Mouse (Mus musculus) forebrain, embryonic 13.5 days (tissue): ENCODE measurements around the gene Scyl3. TPM values are rescaled to one million over a fixed set of nuclear protein-coding genes. Genes with fewer than 3 reads are reported as not detected.

Experiments
- ATAC-seq: fragments of 200-750 bp; cut with Nextera tagmentation; 2 replicates; pipeline ENCODE4 v1.8.0; 2017
- H3K27ac ChIP-seq: fragments of 300-500 bp; sonication (generic); 2 replicates; pipeline ENCODE4 v1.5.1; 2015; ENCODE audit warnings: inconsistent platforms, mild to moderate bottlenecking, moderate library complexity
- H3K27me3 ChIP-seq: fragments of 300-500 bp; sonication (generic); 2 replicates; pipeline ENCODE4 v1.6.1; 2015; ENCODE audit warnings: mild to moderate bottlenecking, inconsistent platforms
- H3K36me3 ChIP-seq: fragments of 300-500 bp; sonication (generic); 2 replicates; pipeline ENCODE4 v1.6.1; 2015; ENCODE audit warnings: mild to moderate bottlenecking, inconsistent platforms; ENCODE audit not compliant: poor library complexity, severe bottlenecking
- H3K4me1 ChIP-seq: fragments of 300-500 bp; sonication (generic); 2 replicates; pipeline ENCODE4 v1.6.1; 2015; ENCODE audit warnings: inconsistent platforms
- H3K4me2 ChIP-seq: fragments of 300-500 bp; sonication (generic); 2 replicates; pipeline ENCODE4 v1.6.1; 2015; ENCODE audit warnings: inconsistent platforms, mild to moderate bottlenecking, moderate library complexity
- H3K4me3 ChIP-seq: fragments of 300-500 bp; sonication (generic); 2 replicates; pipeline ENCODE4 v1.5.1; 2015; ENCODE audit warnings: mild to moderate bottlenecking, inconsistent platforms
- H3K9ac ChIP-seq: fragments of 300-500 bp; sonication (generic); 2 replicates; pipeline ENCODE4 v1.6.1; 2015; ENCODE audit warnings: mild to moderate bottlenecking, inconsistent platforms
- H3K9me3 ChIP-seq: fragments of 300-500 bp; sonication (generic); replicated peaks from 2 replicates; pipeline ENCODE4 v1.6.1; 2016; ENCODE audit warnings: inconsistent platforms
- WGBS: fragments of 180-500 bp; shearing (Covaris S2); methylation state at CpG from one replicate; pipeline ENCODE4 v1.1.7; 2015; 5-methylcytosine and 5-hydroxymethylcytosine counted together
- polyA plus RNA-seq: library from polyadenylated mRNA; unstranded; fragments of >200 nt; fragmentation: Nextera tagmentation; extraction: Ambion mirVana; gene quantifications from 2 replicates; pipeline ENCODE4 v1.2.1, GENCODE M21; 2015

The Scyl3 gene
- polyA plus RNA-seq, result 14.8 and 16.7 TPM in 2 replicates

DNA sequence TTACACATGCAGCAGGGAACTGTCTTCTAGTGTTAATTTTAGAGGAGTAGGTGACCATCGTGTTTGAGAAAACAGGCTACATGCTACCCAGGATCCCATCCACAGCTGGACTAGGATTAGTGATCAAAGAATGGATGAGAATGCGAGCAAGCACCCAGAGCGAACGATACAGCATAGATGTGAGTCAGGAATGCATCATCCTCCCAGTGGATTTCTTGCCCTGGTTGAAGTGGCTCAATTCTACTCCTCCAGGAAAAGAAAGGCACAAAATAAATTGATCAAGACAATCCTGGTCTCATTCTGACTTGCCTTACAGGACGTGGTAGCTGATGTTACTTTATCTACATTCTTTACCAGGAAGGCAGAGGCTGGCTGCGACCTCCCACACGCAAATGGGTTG is at the start of gene Scyl3:
TSS of gene Scyl3 (plus strand) at position 255 of the 400 bp plus-strand sequence.
- no peaks in the 10 kb centered on the region for H3K9me3 ChIP-seq
- ATAC-seq, result no peak
- H3K9ac ChIP-seq, result peak within 1 kb of the TSS; percentile 93
- peak within 1 kb of the TSS; percentile 82 for H3K4me2 ChIP-seq
- peak within 1 kb of the TSS; percentile 86 for H3K27ac ChIP-seq
- H3K27me3 ChIP-seq, result no peaks in the 10 kb centered on the region
- WGBS, result 66% methylated on average over 7 of the region's 7 CpGs
- peaks cover 8% of the 10 kb centered on the region for H3K36me3 ChIP-seq
- peak within 1 kb of the TSS; percentile 92 for H3K4me3 ChIP-seq
- peaks cover 15% of the 10 kb centered on the region for H3K4me1 ChIP-seq

DNA sequence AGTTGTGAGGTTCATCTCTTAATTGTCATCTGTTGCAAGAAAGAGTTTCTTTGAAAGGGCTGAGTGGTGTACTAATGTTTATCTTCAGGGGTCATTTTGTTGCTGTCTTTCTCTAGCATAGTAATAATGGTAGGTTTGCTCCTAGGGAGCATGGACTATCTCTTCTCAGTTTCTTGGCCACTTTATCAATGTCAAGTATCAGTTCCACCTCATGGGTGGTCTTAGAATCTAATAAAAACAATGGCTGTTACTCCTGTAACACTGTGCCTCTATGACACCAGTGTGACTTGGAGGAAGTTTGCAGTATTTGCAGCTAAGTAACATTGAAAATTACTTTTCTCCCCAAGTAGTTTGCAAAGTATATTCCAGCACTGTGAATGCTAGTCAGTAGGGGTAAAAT is 39.3 kb upstream of the Scyl3 start:
- ATAC-seq, result no peak
- Histone ChIP-seq H3K36me3 (0 out of 2 replicates have a peak, but pooled peaks cover 11% of the 10 kb centered on the region), H3K4me3 (no peak overlapping the region), H3K9me3 (no peaks in the 10 kb centered on the region), H3K4me1 (no peaks in the 10 kb centered on the region), H3K9ac (no peak overlapping the region), H3K27me3 (no peaks in the 10 kb centered on the region), H3K27ac (no peak overlapping the region), H3K4me2 (no peak overlapping the region)

DNA sequence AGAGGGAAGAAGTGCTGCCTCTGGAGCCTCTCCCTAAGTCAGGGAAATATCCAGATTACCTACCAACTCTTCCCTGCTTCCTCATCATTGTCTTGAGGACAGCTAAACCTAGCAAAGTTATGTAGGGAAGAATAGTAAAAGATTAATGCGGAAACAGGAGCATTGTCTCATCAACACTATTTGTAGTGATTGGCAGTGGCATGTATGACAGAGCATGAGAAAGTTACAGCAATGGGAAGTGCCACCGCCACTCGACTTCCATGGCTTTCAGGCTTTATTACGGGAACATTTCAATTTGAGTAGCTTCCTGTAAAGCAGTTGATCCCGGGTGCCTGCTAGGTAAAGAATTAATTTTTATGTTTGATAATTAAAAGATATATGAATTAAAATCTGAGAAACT is 35.6 kb upstream of the Scyl3 start:
- Histone ChIP-seq H3K4me3 (no peak overlapping the region), H3K27ac (no peak overlapping the region), H3K9ac (no peak overlapping the region), H3K27me3 (no peaks in the 10 kb centered on the region), H3K36me3 (0 out of 2 replicates have a peak, but pooled peaks cover 7% of the 10 kb centered on the region), H3K4me1 (no peaks in the 10 kb centered on the region), H3K9me3 (no peaks in the 10 kb centered on the region), H3K4me2 (no peak overlapping the region)
- ATAC-seq, result no peak
- WGBS, result 89% methylated on average over 5 of the region's 5 CpGs

DNA sequence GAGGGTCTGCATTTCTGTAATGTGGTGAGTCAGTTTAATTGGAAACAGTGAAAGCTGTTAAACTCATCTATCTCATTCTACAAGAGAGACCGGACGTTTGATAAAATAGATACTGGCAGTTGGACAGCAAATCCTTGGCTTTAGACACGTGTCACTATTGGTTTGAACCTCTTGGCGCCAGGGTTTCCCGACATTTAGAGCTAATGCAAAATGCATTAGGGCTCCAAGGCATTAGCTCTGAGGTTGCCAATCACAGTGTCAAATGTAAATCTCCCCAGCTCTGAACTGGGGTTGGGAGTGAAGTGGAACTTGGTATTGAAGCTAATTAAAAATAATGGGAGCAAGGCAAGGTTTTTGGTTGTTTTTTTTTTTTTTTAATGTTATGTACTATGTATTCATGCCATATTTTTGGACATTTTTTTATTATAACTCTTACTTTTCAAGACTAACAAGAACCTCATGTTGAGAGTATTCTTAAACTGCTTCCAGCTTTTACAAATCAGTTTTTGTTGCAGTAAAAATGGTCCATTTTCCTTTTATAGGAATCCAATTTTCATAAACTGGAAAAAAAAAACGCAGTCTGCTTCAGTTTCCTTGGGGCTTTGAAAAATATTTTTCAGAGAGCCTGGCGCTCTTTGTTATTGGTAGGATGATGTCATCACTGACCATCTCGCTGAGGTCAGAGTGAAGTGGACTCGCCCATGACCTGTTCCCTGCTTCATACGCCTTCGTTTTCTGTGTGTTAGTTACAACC is 34.9 kb upstream of the Scyl3 start:
- Histone ChIP-seq H3K36me3 (0 out of 2 replicates have a peak, but pooled peaks cover 7% of the 10 kb centered on the region), H3K4me3 (no peak overlapping the region), H3K27me3 (no peaks in the 10 kb centered on the region), H3K4me1 (no peaks in the 10 kb centered on the region), H3K4me2 (no peak overlapping the region), H3K27ac (no peak overlapping the region), H3K9me3 (no peaks in the 10 kb centered on the region), H3K9ac (no peak overlapping the region)
- no peak for ATAC-seq
- 82% methylated on average over 11 of the region's 11 CpGs for WGBS

DNA sequence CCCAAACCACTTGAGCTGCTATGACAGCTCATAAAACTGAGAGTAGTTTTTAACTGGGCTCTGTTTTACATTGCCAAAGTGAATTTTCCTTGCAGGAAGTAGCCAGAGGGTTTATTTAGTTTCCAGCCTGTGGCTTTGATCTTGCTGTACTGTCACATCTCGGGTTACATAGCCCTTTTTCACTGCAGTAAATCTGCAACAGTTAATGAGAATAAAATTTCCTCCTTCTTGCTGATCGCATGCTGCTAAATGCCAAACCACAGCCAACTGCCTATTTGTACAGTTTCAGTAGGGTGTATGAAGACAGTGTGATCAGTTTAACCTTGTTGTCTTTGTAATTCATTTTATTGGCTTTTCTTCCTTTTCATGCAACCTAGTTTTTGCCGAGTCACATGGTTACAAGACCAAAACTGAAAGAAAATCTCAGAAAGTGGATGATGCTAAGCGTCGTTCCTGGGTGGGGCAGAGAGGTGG is 30.6 kb upstream of the Scyl3 start:
- Histone ChIP-seq H3K9ac (no peak overlapping the region), H3K4me3 (no peak overlapping the region), H3K27ac (no peak overlapping the region), H3K27me3 (no peaks in the 10 kb centered on the region), H3K36me3 (peaks cover 4% of the 10 kb centered on the region; the same call in 1 of the 2 replicates), H3K4me2 (no peak overlapping the region), H3K4me1 (no peaks in the 10 kb centered on the region), H3K9me3 (no peaks in the 10 kb centered on the region)
- ATAC-seq, result no peak
- WGBS, result 61% methylated on average over 5 of the region's 5 CpGs

DNA sequence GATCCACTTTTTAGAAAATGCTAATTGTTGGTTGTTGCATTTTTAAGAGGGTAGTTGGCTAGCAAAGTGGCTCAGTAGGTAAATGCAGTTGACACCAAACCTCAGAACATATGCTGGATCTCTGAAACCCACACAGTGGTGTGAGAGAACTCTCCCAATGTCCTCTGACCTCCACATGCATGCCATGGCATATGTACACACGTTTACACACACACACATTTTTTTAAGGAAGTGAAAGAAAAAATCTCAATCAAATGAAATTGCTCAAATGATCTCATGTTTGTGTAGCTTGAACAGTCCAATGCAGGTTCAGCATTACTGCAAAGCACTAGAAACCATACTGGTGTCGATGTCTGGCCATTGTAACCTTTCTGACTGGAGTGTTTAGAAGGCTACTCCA is 29.3 kb upstream of the Scyl3 start:
- Histone ChIP-seq H3K9me3 (no peaks in the 10 kb centered on the region), H3K27ac (no peak overlapping the region), H3K4me1 (no peaks in the 10 kb centered on the region), H3K9ac (no peak overlapping the region), H3K36me3 (peaks cover 4% of the 10 kb centered on the region; the same call in 1 of the 2 replicates), H3K4me3 (no peak overlapping the region), H3K27me3 (no peaks in the 10 kb centered on the region), H3K4me2 (no peak overlapping the region)
- 93% methylated on average over 2 of the region's 2 CpGs for WGBS
- no peak for ATAC-seq

DNA sequence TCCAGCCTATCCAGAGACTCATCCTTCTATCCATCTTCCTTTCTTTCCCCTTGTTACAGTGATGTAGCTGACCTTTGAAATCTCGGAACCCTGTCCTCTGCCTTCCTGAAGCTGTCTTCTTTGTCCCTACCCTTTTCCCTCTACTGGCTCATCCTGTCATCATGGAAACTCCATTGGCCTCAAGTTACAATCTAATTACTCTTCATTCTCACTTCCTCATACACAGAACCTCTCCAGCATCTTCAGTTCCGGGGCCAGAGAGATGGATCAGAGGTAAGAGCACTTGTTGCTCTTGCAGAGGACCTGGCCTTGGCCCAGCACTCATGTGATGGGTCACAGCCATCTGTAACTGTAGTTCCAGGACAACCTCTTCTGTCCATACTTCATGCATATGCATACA is 28.7 kb upstream of the Scyl3 start:
- Histone ChIP-seq H3K4me3 (no peak overlapping the region), H3K9ac (no peak overlapping the region), H3K4me1 (no peaks in the 10 kb centered on the region), H3K27ac (no peak overlapping the region), H3K4me2 (no peak overlapping the region), H3K27me3 (no peaks in the 10 kb centered on the region), H3K36me3 (peaks cover 4% of the 10 kb centered on the region; the same call in 1 of the 2 replicates), H3K9me3 (no peaks in the 10 kb centered on the region)
- ATAC-seq, result no peak
- WGBS, result 96% methylated on average over 2 of the region's 2 CpGs

DNA sequence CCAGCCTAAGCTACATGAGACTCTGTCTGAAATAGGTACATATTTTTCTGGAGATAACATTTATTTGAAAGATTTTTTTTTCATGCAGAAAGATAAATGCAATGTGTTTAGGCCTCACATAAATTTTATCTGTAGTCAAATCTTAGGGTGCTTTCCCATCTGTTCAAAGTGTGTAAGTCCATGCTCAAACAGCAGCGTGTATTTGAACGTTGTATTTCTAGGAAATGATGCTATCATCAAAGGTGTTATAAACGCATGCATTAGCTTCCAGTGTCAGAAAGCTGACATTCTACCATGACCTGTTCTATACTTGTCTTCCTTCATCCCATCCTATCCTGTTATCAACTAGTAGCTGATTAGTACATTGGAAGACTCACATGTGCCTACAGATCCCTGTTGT is 25.5 kb upstream of the Scyl3 start:
- H3K27ac ChIP-seq, result no peak overlapping the region
- no peaks in the 10 kb centered on the region for H3K9me3 ChIP-seq
- no peak for ATAC-seq
- H3K4me2 ChIP-seq, result no peak overlapping the region
- H3K36me3 ChIP-seq, result peaks cover 4% of the 10 kb centered on the region; the same call in 1 of the 2 replicates
- H3K4me1 ChIP-seq, result no peaks in the 10 kb centered on the region
- no peak overlapping the region for H3K9ac ChIP-seq
- H3K4me3 ChIP-seq, result no peak overlapping the region
- WGBS, result 92% methylated on average over 3 of the region's 3 CpGs
- H3K27me3 ChIP-seq, result no peaks in the 10 kb centered on the region

DNA sequence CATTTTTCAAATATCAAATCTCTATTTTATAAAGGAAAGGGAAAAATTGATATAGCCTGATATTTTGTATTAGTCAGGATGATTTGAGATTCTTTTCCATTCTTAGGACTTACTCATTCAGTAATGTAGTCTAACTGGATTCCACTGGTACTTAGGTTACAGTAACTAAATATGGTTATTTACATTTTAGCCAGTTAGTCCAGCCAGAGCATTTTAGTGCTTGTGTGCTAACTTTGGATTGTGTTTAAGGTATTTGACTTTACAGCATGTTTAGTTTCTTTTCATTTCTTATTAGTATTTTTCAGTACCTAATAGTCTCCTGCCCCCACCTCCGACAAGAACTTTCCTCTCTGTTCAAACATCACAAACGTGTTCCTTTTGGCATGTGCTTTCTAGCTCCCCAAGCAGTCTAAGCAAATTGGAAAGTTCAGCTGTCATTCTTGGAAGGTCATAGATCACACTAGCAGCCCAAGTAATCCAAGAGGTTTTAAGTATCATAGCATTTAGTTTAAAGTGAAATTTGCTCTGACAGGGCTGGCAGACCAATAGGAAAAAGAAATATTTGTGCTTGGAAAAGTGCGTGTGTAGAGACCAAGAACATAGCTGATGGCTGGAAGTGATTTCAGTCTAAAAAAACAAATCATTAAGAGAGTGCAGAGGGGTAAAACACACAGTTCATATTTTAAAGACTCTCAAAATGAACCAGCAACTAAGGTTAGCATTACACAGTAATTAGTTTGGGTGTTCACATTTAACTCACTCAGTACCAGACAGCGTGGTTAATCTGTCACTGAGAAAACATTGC is 21.7 kb upstream of the Scyl3 start:
- no peak for ATAC-seq
- no peak overlapping the region for H3K27ac ChIP-seq
- WGBS, result 81% methylated on average over 4 of the region's 4 CpGs
- H3K9ac ChIP-seq, result no peak overlapping the region
- H3K4me2 ChIP-seq, result no peak overlapping the region
- H3K9me3 ChIP-seq, result no peaks in the 10 kb centered on the region
- no peaks in the 10 kb centered on the region for H3K4me1 ChIP-seq
- H3K36me3 ChIP-seq, result no peaks in the 10 kb centered on the region
- no peak overlapping the region for H3K4me3 ChIP-seq
- no peaks in the 10 kb centered on the region for H3K27me3 ChIP-seq

DNA sequence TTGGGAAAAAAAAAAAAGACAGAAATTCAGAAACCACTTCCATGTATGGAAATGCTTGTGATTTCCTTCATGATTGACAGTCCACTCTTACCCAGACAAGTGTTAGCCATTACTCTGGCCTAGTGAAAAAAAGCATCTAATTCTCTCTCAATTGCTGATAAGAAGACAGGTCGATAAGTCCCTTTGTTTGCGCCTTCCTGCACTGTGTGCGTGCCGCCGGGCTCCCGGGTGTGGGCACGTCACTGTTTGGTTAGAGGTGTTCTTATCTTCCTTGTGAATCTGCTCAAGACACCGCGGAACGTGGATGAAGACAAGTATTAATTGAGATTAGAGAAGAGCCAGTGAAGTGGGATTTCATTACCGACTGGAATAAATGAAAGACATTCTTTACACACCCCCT is 20.5 kb upstream of the Scyl3 start:
- no peaks in the 10 kb centered on the region for H3K36me3 ChIP-seq
- no peak for ATAC-seq
- no peaks in the 10 kb centered on the region for H3K9me3 ChIP-seq
- H3K4me2 ChIP-seq, result no peak overlapping the region
- H3K27me3 ChIP-seq, result no peaks in the 10 kb centered on the region
- no peaks in the 10 kb centered on the region for H3K4me1 ChIP-seq
- H3K27ac ChIP-seq, result no peak overlapping the region
- no peak overlapping the region for H3K9ac ChIP-seq
- 60% methylated on average over 11 of the region's 11 CpGs for WGBS
- H3K4me3 ChIP-seq, result no peak overlapping the region

DNA sequence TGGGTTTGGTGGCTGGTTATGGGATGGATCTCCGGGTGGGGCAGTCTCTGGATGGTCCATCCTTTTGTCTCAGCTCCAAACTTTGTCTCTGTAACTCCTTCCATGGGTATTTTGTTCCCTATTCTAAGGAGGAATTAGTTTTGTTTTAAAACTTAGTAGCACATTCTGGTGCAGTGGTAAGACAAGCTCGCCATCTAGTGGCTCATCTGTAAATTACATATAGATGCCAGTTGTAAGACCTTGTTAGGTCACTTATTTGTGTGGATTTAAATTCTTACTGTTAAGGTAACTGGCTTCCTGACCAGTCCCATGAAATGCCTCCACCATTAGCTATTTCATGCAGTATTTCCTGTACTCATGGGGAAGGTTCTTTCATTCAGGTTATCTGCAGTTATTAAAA is 18.6 kb upstream of the Scyl3 start:
- H3K4me3 ChIP-seq, result no peak overlapping the region
- 9% methylated on average over 2 of the region's 2 CpGs for WGBS
- H3K36me3 ChIP-seq, result no peaks in the 10 kb centered on the region
- H3K9me3 ChIP-seq, result no peaks in the 10 kb centered on the region
- no peak overlapping the region for H3K27ac ChIP-seq
- H3K4me2 ChIP-seq, result no peak overlapping the region
- no peak overlapping the region for H3K9ac ChIP-seq
- H3K4me1 ChIP-seq, result no peaks in the 10 kb centered on the region
- ATAC-seq, result peak; percentile 77
- no peaks in the 10 kb centered on the region for H3K27me3 ChIP-seq

DNA sequence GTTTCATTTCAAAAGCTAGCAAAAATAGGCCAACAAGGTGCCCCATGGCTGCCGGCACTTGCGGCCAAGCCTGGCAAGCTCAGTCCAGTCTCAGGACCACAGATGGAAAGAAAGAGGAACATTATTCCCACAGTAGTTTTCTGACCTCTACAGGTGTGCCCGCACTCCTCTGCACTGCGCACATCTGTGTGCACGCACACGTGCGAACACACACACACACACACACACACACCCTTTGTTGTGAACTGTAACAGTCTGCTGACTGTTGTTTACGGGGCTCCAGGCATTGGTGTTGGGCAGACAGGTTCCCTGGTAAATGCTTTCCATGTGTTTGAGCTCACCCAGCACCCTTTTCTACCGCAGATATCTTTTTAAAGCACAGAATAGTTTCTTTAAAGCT is 18.1 kb upstream of the Scyl3 start:
- peak; percentile 33; the same call in 1 of the 2 replicates for ATAC-seq

More for the DNA sequence above, 18.1 kb upstream of the Scyl3 start:
- Histone ChIP-seq H3K9ac (no peak overlapping the region), H3K9me3 (no peaks in the 10 kb centered on the region), H3K27me3 (no peaks in the 10 kb centered on the region), H3K4me3 (no peak overlapping the region), H3K36me3 (peaks cover 2% of the 10 kb centered on the region), H3K4me1 (no peaks in the 10 kb centered on the region), H3K27ac (no peak overlapping the region), H3K4me2 (no peak overlapping the region)
- 93% methylated on average over 9 of the region's 9 CpGs for WGBS
